Mouse (Mus musculus) erythroblast, adult 5-6 weeks (primary cell): ENCODE results near the gene Camk2d. TPM values are rescaled to one million over a fixed set of nuclear protein-coding genes. Genes with fewer than 3 reads are reported as not detected.

Source experiments
- ATAC-seq: replicated peaks from 2 replicates; pipeline ENCODE4 v1.8.0; 2016; ENCODE audit warnings: moderate number of reproducible peaks, mild to moderate bottlenecking, moderate TSS enrichment, inconsistent platforms; ENCODE audit not compliant: poor library complexity, low FRiP score, severe bottlenecking
- total RNA-seq, 2 experiments: library from RNA; stranded (forward) in 1 of 2; stranded (reverse) in 1 of 2; fragments of 150-400 nt in 1 of 2; fragments of 200-764, 138-1000 nt in 1 of 2; gene quantifications; 2 replicates each; pipeline versions ENCODE4 v1.2.3 to v1.2.4; 2015 to 2017; ENCODE audit warnings: low replicate concordance in 2 of 2

Camk2d gene
- total RNA-seq, 2 experiments from 2014 or later, result 1.9 to 11.7 TPM

DNA sequence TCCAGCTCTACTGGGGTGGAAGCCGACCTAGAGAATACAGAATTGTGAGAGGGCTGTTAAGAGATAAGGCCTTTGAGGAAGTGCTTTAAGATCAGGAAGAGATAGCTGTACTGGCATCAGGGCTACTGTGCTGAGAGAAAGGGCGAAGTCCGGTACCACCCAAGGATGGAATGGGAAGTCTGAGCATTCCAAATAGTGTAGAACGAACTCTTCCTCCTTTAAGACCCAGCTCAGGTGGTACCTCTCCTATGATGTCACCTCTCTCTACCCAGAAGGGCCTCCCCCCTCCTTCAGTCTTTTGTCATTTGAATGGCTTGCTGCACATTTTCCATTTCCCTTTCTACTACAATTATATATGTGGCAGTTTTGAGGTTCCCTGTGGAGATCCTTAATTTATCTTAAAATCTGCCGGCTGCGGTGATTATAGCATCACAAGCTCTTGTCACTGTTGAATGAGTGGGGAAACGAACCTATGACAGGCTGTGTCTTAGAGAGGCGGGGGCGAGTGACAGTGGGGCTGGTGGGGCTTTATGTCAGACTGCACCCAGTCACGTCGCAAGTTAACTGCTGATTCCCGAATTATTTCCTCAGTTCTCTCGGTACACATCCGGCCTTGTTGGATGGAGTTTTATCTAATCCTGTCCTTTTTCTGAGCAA lies 13.8 kb downstream of the Camk2d start:
- ATAC-seq, result no peak

DNA sequence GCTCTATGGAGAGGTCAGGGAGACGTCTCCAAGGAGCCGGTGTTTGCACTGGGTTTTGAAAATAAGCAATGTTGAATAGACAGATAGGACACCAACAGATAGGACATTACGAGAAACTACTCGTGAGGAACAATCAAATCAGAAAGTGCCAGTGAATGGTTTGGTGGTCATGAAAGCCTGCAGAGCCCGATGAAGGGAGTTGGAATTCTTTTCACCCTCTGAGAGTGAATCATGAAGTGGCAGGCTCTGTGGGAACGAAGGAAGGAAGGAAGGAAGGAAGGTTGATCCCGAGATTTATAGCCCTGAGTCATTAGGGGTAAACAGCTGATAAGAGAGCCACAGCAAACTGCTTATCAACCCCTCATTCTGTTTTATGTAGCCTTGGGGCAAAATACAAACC lies 15.5 kb downstream of the Camk2d start:
- no peak for ATAC-seq

DNA sequence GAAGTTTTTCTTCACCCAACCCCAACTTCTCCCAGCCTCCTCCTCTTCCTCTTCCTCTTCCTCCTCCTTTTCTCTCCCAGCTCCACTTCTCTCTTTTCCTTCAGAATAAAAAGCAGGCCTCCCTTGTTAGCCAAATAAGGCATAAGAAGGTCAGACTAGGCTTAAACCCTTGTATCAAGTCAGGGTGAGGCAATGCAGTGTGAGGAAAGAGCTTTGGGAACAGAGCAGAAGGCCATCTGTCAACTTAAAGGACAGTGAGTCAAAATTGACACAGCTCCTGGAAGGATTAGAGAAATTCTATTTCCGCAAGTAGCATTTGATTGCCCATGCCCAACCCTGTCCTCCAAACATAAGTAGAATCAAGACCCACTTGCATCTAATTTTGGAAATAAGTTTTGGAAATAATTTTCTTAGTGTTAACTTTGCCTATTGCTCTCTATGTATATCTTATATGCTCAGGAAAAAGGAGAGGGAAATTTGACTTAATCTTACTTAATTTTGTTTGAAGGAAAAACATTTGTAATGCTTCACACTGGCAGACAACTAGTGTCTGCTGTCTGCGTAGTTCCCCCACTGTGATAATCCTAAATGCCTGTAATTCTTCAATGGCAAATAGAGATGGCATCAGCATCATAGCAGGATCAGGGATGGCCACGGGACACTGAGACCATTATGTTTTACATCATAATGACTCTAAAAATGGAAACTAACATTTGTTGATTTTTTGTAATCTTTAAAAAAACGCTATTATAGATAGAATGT lies 16.8 kb downstream of the Camk2d start:
- no peak for ATAC-seq

DNA sequence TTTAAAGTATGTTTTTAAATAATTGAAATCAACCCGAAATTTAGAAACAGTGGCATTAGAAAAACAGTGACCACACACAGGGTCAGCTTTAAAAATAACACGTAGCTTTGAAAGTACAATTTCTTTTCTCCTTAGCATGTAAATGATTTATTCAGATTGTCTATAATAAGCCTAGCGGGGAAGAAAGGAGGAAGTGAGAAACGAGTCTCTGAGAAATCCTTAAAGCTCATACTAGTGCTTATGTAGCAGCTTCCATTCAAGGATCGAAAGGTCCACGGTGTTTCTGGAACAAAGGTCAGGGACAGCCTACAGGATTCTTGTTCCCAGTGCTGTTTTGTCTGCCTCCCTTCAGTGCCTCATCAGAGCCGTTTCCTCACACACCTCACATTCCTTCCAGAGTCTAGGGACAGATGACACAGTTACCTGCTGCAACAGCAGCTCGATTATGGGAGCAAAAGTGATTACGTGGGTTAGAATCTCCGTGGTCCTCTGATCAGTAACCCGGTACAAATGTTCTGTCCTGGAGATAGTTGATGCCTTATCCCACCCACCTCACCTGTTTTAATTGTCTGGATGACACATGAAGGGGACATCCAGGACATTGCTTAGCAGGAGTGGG lies 17.5 kb downstream of the Camk2d start:
- no peak for ATAC-seq

DNA sequence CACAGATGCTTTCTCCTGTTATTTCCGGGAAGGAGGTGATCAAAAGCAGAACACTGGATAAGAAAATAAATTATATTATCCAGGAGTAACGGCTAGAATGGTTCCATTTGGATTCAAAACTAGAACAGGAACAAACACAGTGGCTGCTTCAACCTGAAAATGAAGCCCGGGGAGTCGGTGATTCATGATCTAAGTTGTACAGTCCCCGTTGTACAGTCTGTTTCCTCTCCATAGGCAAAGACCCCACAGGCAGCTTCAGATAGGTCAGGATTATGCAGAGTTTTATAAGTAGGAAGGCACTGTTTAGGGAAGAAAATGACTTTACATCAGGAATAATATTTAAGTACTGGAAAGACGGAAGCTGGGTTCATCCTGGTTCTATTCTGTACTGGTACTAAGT lies 19.2 kb downstream of the Camk2d start:
- ATAC-seq, result no peak

DNA sequence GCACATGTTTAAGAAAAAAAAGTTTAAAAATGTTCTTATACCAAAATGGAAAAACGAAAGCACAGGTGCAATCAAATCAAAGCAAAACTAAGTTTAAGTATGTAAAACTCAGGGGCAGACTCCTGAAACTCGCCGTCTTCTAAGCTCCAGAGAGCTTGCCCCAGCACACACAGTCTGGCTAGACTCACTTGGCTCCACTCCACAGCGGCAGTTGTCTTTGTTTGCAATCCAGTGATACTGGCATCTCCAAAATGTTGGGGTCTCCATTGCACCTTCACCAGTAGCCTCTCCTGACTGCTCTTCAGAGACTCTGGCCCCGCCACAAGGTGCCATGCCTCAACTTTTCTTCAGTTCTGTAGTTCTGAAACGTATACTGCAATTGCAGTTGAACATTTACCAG lies 24.1 kb downstream of the Camk2d start:
- ATAC-seq, result no peak

DNA sequence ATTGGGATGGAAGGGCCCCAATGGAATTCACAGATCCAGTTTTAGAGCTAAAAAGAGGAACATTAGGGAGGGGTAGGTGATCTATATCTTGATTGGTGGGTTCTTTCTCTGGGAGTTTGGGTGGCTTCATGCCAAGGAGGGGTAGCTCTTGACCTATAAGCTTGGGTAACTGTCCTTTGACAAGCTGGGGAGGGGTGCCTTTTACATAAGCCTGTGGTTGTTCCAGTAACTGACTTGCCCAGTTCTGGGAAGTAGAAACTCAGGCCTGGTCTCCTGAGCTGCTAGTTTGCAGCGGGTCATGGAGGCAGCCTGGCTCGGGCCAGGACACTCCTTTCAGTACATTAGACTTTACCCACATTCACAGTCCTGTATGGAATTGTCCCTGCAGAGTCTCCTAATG lies 26.4 kb downstream of the Camk2d start:
- ATAC-seq, result no peak

DNA sequence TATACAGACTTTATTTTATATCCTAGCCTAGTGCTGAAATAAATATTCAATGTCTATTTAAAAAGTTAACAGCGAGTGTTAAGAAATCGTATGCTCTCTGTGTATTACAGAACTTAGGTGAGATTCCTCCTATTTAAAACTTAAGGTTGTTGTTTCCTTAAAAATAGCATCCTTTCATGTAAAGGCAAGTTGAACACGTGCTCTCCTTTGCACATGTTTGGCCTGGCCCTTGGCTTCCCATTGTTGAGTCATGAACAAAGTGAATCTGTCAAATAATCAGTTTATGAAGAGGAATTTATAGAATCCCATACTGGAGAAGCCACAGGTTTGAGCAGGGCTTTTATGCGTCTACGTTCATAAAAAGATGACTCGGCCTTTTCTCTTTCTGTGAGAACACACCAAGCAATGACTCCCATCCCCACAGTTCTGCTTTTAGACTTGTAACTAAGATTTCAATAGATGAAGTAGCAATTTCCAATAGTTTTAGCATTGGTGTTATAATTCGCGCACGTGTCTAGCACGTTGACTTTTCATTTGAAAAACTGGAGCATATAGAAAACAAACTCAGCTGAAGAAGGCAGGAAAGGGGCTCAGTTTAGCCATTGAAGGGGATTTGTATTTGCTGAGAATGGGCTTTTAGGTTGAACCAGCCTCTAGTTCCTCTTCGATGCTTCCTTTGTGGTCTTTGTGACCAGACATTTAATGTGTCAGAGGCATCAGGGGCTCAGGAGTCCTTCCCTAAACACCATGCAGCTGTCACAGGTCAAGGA lies 29.1 kb downstream of the Camk2d start:
- no peak for ATAC-seq

DNA sequence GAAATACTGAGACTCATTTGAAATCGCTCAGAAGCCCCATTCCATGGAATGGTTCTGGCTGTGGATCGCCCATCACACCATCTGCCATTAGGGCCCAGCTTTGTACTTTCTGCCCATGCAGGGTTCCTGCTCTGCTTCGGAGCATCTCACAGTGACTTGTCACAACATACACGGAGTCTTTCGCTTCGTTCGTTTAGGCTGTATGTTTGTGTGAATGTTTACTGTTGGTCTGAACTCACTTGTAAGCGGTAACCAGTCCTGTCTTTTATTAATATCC lies 29.6 kb downstream of the Camk2d start:
- ATAC-seq, result no peak

DNA sequence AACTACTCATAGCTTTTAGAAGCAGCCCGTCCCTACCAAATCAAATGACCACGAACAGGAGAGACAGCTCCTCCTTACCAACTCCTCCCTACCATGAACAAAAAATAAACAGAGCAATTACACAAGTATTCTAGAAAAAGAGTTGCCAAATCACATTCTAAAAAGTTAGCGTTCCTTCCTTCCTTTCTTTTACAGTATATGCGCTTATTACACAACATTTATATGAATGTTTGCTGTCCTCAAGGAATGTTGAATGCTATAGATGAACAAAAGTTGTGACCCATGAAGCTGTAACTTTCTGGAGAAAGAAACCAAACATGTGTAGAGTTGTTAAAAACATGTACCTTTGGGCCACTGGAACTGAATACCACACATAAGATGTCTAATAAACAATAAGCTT lies 31.9 kb downstream of the Camk2d start:
- no peak for ATAC-seq

DNA sequence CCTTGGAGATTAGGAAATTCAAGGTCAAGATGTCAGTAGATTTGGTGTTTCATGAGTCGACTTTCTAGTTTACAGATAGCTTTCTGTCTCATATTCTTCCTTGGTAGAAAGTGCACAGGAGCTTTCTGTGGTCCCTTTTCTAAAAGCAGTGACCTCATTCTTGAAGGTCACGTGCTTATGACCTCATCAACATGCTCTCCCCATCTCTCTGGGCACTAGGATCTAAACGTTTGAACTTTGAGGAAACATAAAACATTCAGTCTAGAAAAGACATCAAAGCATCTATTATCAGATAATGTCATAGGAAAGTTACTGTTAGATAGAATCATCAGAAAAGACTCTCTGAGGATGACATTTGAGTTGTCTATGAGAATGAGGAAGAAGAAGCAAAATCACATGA lies 32.3 kb downstream of the Camk2d start:
- no peak for ATAC-seq

DNA sequence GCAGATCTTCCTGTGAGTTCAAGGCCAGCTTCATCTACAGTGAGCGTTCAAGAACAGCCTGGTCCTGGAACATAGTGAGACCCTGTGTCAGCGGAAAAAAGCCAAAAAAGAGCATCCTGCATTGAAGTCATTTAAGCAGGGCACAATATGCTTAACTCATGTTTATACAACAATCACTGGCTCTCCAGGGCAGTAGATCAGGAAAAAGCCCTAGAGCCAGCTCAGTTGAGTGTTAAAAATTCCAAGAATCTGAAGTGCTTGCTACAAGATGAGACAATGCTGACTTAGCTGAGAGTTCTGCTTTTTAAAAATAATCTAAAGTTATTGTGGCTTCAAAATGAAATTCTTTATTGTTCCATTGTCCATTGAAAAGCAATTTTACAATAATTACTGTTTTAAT lies 32.9 kb downstream of the Camk2d start:
- ATAC-seq, result no peak

DNA sequence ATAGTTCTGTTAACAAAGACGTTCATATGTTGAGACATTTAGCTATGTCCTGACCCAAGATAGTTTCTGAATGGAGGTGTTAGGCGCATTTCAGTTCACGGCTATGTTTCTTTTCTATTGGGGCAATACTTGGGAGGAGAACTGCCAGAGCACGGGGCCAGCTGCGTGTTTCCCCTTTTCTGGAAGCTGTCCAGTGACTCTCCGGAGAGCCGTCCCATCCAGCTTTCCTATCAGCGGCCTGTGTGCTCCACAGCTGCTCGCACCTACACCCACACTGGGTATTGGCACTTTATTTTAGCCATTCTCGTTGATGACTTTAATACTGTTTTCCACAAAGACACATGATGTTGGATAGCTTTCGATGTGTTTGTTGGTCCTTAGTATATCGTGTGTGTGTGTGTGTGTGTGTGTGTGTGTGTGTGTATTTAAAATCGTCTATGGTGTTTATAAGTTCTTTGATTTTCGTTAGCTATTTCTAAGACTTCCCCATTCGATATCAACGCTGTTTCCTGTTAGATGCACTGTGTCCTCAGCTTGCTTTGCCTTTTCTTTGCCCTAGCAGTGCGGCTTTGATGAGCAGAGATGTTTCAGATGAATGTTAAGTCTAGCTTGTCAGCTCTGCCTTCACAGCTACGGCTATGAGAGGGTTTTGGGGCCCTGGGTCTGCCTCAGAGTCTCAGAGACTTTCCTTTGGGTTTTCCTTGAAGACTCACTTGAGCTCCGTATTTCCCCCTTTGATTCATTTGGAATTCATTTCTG lies 34.2 kb downstream of the Camk2d start:
- ATAC-seq, result no peak

DNA sequence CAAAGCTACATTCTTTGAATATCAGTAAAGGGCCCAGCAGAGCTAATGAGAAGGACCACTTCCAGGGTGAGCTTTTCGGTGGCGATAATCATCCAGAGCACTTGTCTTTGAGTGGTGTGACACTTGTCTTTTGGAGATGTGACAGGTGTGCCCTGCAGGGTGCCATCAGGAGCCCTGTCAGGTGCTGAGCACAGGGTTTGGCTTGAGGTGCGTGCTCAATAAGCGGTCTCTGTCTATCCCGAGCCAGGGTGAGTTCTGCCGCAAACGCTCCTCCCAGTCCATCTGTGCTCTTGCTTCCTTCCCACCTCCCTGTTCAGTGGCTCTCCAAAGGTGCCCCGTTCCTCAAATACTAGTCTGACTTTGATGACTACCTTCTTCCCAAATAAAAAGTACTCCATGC lies 35.5 kb downstream of the Camk2d start:
- no peak for ATAC-seq

DNA sequence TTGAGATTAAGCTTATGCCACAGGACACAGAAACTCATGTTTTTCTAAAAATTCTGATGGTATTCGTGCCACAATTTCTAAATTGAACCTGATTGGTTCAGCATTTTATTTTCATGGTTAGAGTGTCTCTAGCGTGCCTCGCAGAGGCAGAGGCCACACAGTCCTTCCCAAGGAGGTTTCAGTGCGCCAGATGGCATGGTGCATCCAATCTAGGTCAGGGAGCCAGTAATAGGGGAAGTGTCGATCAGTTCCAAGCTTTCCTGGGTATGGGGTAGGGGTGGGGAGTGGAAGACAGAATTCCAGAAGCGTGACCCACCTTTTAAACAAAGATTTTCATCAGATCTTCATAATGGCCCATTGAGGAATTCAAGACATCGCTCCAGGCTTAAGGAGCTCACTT lies 36.5 kb downstream of the Camk2d start:
- no peak for ATAC-seq

DNA sequence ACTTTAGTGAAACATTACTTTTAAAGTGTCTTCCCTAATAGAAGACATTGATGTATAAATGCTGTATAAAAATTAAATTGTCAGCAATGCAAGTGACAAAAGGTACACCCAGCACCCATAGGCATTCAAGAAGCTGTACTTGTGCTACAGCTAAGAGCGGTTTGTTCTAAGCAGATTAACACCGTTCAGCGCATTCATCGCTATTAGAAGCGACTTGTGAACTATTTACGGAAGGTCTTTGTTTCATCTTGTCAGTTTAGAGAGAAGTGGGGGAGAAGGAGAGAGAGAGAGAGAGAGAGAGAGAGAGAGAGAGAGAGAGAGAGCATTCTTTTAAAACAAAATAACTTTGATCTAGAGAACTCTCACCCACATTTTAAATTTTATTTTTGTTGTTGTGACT lies 38.1 kb downstream of the Camk2d start:
- no peak for ATAC-seq

DNA sequence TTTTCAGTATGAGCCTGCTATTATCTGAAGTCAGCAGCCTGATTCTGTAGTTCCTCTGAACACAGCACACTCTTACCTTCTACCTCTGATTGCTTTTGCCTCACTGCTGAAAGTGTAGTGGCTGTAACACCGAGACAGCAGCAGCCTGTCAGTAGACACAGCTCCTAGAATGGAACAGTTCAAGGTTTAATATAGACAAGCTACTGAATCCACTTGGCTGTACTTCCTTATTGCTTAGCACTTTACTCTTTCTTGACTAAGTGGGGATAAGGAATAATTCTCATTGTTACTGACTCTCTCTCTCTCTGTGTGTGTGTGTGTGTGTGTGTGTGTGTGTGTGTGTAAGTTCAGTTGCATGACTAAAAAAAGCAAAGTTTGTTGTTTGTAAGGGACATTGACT lies 42.2 kb downstream of the Camk2d start:
- ATAC-seq, result no peak

DNA sequence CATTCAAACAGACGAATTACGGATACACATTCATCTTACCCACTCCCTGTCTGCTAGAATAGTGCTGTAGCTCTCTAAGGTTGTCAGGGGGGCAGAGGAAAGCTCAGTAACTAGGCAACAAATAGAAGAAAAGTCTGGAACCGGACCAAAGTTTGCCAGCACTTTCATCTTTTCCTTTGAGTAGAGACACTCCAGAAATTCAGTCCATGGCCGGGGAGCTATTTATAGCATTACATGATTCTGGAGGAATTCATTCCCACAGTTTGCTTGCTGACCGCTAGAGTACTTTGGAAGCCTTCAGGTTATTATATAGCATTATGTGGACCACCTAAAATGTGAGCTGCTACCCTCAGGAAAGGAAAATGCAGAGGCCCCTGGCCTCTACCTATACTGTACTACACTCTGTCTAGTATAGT lies 43.0 kb downstream of the Camk2d start:
- no peak for ATAC-seq

DNA sequence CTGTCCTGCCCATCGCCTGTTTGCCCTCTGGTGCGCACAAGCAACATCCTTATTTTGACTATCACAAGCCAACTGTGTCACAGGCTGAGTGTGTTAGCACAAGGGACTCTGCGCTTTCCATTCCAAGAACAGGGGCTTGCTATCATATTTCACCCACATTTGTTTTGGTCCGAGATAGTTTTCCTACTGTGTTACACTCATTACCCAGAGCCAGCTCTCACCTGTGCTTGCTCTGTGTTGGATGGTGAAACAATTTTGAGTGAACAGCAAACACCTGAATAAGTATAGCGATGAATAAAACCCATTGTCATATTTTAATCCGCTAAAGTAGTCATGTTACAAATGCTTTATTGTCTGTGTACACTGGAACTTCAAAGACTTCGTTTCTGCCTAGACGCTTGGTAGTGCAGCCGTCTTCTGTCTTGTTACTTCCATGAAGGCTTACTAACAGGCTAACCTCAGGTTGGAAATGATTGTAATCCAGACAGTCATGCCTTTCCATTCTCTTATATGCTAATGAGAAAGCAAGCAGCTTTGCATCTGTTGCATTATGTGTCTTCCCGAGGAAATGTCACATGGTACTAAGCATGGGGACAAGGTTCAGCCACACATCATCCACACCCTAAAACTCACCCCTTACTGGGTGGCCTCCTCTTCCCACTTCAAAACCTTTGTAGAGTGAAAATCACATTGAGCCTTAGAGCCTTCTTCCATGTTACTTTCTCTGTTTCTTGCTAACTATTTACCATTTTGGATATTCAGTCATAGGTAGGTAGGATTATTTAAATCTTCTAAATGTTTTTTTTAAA lies 44.5 kb downstream of the Camk2d start:
- ATAC-seq, result no peak
